Mouse (Mus musculus) neural tube, embryonic 11.5 days (tissue): ENCODE data around the gene Nsun2. TPM values are rescaled to one million over a fixed set of nuclear protein-coding genes. Genes with fewer than 3 reads are reported as not detected.

Source experiments
- ATAC-seq: fragments of 200-750 bp; cut with Nextera tagmentation; 2 replicates; pipeline ENCODE4 v1.8.0; 2017; ENCODE audit warnings: moderate number of reproducible peaks, mild to moderate bottlenecking, moderate TSS enrichment, moderate library complexity; ENCODE audit not compliant: insufficient read depth, low FRiP score, low TSS enrichment
- DNase-seq: peaks from one replicate; pipeline ENCODE4 v3.0.0-alpha.2; 2015; ENCODE audit warnings: low spot score
- H3K27ac ChIP-seq: fragments of 300-500 bp; sonication (generic); 2 replicates; pipeline ENCODE4 v1.5.1; 2014; ENCODE audit warnings: low read depth, mild to moderate bottlenecking, low read length
- H3K27me3 ChIP-seq: fragments of 300-500 bp; sonication (generic); 2 replicates; pipeline ENCODE4 v1.6.1; 2014; ENCODE audit warnings: mild to moderate bottlenecking, low read length, mixed read lengths; ENCODE audit not compliant: control insufficient read depth, insufficient read depth
- H3K36me3 ChIP-seq: fragments of 300-500 bp; sonication (generic); 2 replicates; pipeline ENCODE4 v1.6.1; 2014; ENCODE audit warnings: mild to moderate bottlenecking, low read length, moderate library complexity, mixed read lengths; ENCODE audit not compliant: control insufficient read depth, insufficient read depth
- H3K4me1 ChIP-seq: fragments of 300-500 bp; sonication (generic); 2 replicates; pipeline ENCODE4 v1.6.1; 2014; ENCODE audit warnings: low read length, mixed read lengths; ENCODE audit not compliant: control insufficient read depth, insufficient read depth
- H3K4me2 ChIP-seq: fragments of 300-500 bp; sonication (generic); 2 replicates; pipeline ENCODE4 v1.6.1; 2014; ENCODE audit warnings: low read depth, mild to moderate bottlenecking, moderate library complexity
- H3K4me3 ChIP-seq: fragments of 300-500 bp; sonication (generic); 2 replicates; pipeline ENCODE4 v1.5.1; 2014; ENCODE audit warnings: low read depth, low read length
- H3K9ac ChIP-seq: fragments of 300-500 bp; sonication (generic); 2 replicates; pipeline ENCODE4 v1.6.1; 2014; ENCODE audit warnings: mild to moderate bottlenecking, low read length
- H3K9me3 ChIP-seq: fragments of 300-500 bp; sonication (generic); 2 replicates; pipeline ENCODE4 v1.6.1; 2016; ENCODE audit warnings: low read length; ENCODE audit not compliant: control insufficient read depth
- WGBS: fragments of 180-500 bp; shearing (Covaris S2); extraction: QIAGEN DNeasy Blood & Tissue Kit; methylation state at CpG from one replicate; pipeline ENCODE4 v1.1.7; 2014; 5-methylcytosine and 5-hydroxymethylcytosine counted together
- polyA plus RNA-seq: library from polyadenylated mRNA; unstranded; fragments of >200 nt; fragmentation: Nextera tagmentation; extraction: Ambion mirVana; gene quantifications from 2 replicates; pipeline ENCODE4 v1.2.1, GENCODE M21; 2014

Nsun2 gene
- polyA plus RNA-seq, 1 experiment from 2014 or later = 139 TPM

DNA sequence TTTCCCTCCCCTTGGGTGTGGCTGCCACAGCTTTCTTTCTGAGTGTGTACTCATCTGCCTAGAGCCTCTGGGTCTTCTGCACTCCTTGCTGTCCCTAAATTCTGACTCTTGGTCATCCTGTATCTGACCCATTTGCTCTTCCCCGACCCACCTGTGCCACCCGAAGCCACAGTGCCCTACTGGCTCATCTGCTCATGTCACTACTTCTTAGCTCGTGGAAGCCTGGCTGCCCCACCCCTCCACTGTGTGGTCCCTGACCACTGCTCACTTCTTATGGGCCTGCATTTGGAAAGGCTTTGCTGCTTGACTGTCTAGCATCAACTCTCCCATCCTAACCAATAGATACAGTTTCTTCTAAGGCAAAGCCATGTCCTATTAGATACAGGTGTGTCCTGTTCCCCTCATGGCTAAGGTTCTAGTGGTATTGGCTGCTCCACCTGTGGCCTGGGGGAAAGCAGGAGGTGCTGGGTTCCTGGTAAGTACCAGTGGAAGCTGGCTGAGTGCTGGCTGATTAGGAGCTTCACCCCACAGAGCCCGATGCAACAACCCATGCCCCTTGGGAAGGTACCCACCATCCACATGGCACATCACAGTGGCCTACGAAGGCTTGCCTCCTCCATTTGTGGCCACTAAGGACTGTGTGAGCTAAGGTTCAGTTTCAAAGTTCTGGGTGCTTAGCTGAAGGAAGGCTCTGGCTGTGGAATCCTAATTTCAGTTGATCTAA is 139.8 kb downstream of the Nsun2 start:
- Histone ChIP-seq H3K9me3 (no peaks in the 10 kb centered on the region), H3K9ac (no peak overlapping the region), H3K27ac (no peak overlapping the region), H3K36me3 (no peaks in the 10 kb centered on the region), H3K4me1 (no peaks in the 10 kb centered on the region), H3K4me3 (no peak overlapping the region), H3K27me3 (no peaks in the 10 kb centered on the region), H3K4me2 (no peak overlapping the region)
- no peak for DNase-seq
- no peak for ATAC-seq
- 84% methylated on average over 5 of the region's 5 CpGs for WGBS

DNA sequence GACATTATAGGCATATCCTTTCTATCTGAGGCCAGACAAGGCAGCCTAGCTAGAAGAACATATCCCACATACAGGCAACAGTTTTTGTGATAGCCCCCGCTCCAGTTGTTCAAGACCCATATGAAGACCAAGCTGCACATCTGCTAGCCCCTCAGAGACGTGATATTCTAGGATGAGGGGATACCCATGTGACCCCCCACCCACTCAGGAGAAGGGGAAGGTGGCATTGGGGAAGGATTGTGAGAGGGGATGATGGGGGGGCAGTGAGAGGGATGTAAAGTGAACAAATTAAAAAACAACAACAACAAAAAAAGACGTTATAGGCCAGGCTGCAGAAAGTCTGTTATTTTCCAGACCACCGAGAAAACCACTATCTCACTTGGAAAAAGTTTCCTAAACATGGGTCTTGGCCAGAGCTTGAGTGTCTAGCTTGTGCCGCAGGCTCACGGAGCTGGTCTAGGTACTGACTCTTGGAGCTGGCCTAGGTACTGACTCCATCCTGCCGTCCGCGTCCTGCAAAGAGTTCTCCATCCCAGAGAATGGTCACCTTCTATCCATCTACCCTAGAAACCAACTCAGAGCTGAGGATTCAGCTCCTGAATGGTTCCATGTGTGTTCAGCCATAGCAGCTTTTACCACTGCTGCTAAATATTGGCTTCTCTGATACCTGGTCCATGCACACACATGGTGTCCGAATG is 140.5 kb downstream of the Nsun2 start:
- Histone ChIP-seq H3K9me3 (no peaks in the 10 kb centered on the region), H3K4me3 (no peak overlapping the region), H3K36me3 (no peaks in the 10 kb centered on the region), H3K4me2 (no peak overlapping the region), H3K27me3 (no peaks in the 10 kb centered on the region), H3K4me1 (no peaks in the 10 kb centered on the region), H3K27ac (no peak overlapping the region), H3K9ac (no peak overlapping the region)
- WGBS = 66% methylated on average over 10 of the region's 10 CpGs
- ATAC-seq (no peak), DNase-seq (no peak)

Other genes with a start within 250 kb of the Nsun2 start
- 8.5 and 10.5 TPM in 2 replicates for gene Tent4a, start 871 bp downstream of the Nsun2 start, polyA plus RNA-seq
- gene Srd5a1, start 77.7 kb downstream of the Nsun2 start, polyA plus RNA-seq = 26.0 and 27.1 TPM in 2 replicates
- gene Ube2ql1, start 206.1 kb downstream of the Nsun2 start, polyA plus RNA-seq = 16.8 and 17.2 TPM in 2 replicates